Mouse (Mus musculus) urinary bladder, postnatal 25 days (tissue): ENCODE measurements around the gene Acadvl.

ENCODE experiments used
- DNase-seq: peaks from one replicate; pipeline ENCODE4 v3.0.0; 2022; ENCODE audit warnings: low spot score

Acadvl gene

DNA sequence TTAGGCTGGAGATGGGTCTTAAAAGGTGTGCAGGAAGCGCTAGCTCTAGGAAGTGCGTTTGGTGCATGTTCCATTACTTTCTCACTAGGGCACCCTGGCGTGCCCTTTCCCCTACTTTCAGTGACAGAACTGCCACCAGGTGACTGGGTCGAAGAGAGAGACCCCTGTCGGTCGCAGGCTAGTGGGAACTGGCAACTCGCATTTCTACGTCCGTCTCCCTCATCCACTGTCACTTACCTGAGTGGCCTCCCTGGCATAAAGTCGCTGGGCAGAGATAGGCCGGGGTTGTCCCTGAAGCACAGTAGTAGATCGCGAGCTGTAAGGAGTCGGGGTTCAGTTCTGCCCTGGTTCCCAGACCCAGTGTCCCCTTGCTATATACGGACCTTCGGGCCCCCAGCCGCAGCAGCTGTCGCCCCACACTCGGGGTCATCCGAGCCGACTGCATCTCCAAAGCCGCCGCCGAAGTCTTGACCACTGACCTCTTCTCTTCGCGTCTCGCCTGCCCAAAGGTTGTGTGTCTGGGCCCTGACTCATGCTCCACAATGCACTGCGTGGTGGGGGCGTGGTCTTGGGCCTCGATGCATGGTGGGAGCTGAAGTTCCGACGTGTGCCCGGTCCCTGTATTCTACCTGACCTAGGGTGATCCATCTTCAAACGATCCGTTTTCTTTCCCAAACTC lies at the start of gene Acadvl:
Gene Acadvl (minus strand): TSS at position 532 of the 679 bp plus-strand sequence.
- peak; percentile 83 for DNase-seq

DNA sequence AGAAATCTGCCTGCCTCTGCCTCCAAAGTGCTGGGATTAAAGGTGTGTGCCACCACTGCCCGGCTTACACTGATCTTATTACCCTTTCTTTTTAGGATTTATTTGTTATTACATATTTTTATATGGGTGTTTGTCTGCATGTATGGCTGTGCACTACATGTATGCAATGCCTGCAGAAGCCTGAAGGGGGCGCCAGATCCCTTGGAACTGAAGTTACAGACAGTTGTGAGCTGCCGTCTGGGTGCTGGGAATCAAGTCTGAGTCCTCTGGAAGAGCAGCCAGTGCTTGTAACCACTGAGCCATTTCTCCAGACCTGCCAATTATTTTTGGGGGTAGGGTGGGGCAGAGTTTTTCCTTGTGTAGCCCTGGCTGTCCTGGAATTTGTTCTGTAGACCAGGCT lies 47.8 kb upstream of the Acadvl start:
- DNase-seq = no peak

DNA sequence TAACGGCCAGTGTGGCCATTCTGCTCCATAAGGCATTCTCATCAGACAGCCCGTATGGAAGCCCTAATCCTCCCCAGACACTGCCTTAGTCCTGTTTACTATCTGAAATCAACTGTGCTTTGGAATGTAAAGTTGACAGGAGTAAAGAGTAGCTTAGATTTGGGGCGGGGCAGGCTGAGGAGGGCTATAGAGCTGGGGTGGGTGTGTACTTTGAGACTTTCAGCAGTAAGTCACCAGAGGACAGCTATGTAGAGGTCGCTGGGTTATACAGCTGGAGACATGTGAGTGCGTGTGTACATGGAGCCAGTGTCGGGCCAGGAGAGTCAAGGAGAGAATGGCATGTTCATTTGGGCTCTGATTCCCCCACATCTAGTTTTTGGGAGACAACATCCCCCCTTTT lies 44.7 kb upstream of the Acadvl start:
- DNase-seq = no peak

DNA sequence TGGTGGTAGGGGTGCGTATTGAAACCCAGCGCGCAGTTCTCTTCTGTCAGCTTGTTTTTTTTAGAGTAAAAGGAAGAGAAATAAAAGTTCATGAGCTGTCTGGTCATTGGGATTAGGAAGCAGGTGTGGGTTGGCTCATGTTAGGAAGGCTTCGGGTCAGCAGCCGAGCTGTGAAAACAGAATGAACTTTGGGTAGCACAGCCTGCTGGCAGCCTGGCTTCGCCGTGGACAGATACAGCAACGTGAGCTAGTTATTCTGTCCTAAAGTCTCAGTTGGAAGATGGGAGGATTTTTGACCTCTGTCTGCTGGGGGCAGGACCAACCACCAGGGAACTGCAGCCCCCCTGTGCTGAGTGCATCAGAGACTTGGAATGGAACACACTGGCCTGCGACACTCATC lies 42.6 kb upstream of the Acadvl start:
- no peak for DNase-seq

DNA sequence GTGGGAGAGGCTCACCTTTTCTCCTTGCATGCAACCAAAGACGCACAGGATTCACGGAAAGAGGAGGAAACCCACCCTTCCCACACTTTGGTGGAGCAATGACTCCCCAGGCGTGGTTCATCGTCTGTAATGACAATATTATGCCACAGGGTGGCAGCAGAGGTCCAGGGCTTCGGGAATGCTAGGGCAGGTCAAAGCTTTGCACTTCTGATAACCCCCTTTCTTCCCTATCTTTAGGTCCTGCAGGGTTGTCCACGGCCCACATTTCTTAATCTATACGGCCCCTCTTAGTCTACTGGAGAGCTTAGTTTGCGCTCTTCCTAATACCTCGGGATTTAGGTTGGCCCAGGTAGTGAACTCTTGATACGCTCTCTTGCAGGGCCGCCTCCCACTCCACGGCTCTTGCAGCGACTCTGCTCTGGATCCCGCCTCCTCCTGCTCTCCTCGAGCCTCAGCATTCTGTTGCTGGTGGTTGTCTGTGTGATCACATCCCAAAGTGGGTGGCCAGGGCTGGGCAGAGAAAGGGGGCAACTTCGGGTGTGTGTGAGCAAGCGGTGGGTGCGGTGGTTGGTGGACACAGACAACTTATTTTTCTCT lies 40.5 kb upstream of the Acadvl start:
- peak; percentile 78 for DNase-seq

DNA sequence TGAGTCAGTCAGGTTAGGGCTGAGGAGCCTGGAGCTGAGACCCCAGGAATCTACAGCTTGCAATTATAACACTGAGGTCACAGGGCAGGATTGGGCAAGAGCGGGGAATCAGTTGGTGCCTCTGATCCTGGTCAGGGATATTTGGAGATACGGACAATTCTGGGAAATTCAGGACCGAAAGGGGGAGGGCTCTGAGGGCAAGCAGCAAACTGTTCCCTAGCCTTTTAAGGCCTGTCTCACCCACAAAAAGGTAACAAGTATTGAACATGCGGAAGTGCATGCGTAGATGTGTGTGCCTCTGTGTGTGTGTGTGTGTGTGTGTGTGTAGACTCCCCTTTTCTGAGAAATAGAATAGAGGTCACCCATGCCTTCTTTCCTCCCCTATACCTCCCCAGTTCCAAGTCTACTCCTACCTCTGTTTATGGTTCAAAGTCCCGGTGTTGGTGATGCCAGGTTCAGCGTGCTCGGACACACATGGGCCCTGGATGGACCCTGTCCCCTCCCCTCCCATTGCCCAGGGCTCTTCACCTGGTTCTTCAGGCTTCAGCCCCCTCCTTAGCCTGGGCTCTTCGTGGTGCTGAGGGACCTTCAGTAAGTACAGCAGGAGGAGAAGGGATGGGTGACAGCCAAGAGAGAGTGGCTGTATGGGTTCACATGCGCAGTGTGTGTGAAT lies 38.8 kb upstream of the Acadvl start, which contains the start of gene Asgr1:
Gene Asgr1 (plus strand): TSS at position 188 of the 673 bp plus-strand sequence.
- DNase-seq = no peak

DNA sequence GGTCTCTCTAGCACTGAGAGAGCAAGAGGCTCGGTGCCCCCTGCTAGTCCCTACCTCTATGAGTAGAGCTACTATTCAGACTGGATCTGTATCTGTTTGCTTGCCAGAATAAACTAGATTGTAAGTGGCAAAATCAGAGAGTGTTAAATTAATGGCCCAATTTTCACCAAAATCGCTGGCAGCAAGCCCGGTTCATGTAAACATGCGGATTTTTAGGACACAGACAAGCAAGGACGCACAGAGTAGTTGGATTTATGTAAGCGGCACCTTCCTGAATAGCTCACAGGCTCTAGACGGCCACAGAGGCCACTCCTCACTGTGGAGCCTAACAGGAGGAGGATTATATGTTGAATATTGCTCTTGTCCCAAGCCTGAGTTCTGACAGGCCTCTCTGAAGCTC lies 37.9 kb upstream of the Acadvl start:
- no peak for DNase-seq

DNA sequence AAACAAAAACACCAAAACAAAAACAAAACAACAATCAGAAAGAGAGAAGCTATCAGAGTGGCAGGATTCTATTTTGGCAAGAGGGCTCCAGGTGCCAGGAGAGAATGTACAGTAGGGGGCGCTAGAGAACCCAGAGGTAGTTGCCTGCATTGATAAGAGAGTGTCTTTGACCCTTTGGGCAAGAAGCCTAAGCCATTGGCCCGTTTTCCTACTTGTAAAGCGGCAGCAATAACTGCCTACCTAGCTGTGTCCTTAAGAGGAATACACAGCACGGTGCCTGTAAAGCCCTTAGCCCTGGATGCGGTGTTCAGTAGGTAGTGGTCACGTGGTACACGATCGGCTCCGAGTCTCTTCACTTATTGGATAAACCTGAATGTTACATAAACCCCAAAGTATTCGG lies 34.6 kb upstream of the Acadvl start:
- DNase-seq = no peak

DNA sequence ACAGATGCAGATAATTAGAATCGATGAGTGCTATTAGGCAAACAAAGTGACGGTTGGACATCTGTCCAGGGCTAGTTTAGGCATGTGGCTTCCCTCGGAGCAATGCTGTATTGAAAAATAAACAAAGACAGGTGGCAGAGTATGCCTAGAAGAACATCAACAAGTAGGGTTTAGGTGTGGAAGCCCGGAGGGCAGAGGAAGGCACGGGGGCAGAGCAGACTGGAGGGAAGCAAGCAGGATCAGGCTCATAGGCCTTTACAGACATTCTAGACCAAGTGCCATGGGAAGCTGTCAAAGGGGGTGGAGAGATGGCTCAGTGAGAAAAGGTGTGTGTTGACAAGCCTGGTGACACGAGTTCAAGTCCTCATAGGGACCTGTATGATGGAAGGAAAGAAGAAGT lies 34.2 kb upstream of the Acadvl start:
- DNase-seq = no peak

DNA sequence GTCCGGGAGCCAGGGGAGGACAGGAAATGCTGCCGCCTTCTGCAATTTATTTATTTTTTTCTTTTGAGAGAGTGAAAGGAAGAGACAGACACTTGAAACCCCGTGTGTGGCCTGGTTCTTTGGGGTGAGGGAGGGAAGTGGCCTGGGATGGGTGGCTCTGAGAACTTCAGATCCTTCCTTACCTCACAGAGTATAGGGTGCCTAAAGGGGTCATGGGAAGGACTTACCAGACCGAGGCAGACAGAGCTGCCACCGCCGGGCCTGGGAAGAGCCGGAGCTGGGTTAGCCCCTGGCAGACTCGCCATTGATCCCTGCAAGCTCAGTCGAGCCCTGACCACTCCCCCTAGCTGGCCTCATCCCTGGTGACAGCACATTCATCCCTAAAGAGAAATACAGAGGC lies 30.2 kb upstream of the Acadvl start:
- DNase-seq = no peak

DNA sequence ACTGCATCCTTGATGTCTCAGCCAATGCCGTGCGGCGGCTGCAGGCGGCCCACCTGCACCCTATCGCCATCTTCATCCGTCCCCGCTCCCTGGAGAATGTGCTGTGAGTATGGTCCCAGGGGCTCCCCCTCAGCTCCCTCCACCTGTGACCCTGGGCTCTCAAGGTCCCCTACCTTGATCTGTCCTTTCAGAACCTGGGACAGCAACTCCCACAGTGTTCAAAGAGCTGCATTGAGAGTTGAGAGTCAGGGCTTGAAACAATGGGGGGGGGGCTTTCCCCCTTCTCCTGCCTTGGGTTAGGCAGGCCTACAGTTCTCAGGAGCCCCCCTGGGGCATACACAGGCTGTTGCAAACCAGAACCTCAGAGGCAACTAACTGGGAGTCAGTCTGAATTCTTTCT lies 28.5 kb upstream of the Acadvl start:
- no peak for DNase-seq

DNA sequence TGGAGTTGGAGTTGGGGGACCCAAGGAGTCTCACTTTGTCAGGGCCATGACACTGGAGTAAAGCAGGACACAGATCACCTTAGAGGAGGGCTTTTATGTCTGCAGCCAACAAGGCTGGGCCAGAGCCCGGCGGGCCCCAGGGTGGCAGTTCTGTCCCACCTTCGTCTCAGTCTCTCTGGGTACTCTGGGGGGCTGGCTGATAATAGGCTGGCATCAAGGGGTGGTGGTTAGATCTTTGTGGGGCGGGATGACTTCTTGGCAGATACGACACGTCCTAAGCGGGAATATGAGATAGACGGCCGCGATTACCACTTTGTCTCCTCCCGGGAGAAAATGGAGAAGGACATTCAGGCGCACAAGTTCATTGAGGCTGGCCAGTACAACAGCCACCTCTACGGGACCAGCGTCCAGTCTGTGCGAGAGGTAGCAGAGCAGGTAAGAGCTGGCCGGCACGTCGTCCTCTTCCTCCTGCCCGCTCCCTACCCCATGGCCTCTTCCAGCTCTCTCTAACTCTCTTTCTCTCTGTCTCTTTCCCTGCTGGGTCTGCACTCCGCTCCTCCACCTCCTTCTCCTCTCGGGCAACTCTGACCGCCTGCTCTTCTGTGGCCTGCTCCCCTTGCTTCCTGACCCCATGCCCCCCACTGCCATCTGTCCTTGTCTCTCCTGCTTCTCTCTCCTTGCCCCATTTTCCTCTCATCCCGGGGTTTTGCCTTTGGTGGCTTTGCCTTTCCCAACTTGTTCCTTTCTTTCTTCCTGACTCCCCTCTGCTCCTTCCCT lies 27.3 kb upstream of the Acadvl start:
- DNase-seq = no peak

DNA sequence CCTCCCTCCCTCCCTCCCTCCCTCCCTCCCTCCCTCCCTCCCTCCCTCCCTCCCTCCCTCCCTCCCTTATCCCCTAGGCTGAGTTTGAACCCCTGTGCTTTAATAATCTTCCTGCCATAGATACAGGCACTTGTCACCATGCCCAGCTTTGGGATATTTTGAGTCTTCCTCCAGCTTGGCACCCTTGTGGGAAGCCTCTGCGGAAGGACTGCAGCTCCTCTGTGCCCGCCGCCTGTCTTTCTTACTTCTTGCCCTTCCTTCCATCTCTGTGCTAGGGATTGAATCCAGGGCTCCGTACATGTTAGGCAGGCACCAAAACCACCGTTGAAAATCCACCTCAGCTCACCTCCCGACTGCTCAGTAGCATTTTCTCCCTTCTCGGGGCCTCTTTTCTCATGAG lies 25.0 kb upstream of the Acadvl start:
- DNase-seq = no peak

DNA sequence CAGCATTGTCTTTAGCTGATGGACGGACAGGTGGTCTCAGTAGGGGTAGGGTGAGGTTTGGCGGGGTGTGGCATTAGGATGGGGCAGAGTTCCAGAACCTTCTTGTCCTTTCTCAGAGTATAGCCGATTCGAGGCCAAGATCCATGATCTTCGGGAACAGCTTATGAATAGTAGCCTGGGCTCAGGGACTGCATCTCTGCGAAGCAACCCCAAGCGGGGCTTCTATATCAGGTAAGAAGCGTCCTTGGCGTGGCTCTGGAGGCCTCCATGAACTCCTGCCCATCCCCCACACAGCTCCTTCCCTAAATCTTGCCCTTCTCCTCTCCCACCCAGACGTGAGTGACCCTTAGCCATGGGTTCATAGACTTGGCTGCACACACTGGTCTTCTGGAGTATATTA lies 24.4 kb upstream of the Acadvl start:
- DNase-seq = no peak

DNA sequence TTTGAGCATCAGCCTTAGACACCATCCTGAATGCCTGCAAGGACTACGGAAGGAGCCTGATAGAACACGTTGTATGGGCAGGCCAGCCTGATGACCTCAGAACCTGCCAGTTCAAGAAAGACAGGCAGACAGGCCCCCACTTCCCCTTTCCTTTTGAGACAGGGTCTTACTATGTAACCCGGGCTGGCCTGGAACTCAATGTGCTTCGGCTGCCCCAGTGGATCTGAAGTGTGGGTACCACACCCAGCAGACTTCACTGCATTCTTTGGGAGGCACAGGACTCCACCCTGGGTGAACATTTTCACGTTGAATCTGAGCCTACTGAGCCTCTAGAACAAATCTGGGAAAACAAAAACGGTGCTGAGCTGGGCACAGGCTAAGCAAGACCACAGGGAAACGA lies 23.0 kb upstream of the Acadvl start:
- DNase-seq = no peak

DNA sequence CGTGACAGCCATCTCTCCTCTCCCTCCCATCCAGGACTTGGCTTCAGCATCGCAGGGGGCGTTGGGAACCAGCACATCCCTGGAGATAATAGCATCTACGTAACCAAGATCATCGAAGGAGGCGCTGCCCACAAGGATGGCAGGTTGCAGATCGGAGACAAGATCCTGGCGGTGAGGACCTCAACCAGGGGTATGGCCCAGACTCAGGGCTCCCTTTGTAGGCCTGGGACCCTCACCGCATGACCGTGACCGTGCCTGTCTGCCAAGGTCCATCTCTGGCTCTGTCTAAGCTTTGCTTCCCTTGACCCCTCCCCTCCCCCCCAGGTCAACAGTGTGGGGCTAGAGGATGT lies 16.1 kb upstream of the Acadvl start:
- DNase-seq = no peak

DNA sequence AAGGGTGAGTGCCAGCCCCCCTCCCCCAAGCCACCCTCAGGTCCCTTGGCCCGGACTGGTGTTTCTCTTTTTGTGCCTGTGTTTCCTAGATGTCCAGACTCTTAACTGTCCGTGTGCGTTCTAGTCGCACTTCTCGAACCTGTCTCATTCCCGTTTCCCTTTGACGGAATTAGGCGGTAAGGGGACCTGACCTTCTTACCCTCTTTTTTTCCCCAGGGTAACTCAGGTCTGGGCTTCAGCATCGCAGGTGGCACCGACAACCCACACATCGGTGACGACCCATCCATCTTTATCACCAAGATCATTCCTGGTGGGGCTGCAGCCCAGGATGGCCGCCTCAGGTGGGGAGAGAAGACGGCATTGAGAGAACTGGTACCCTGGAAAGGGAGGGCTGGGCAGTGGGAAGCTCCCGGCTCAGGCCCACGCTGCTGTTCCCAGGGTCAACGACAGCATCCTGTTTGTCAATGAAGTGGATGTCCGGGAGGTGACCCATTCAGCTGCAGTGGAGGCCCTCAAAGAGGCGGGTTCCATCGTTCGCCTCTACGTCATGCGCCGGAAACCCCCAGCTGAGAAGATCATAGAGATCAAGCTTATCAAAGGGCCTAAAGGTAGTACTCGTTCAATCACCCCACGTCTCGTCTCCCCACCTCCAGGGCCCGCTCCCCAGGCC lies 15.6 kb upstream of the Acadvl start:
- no peak for DNase-seq

DNA sequence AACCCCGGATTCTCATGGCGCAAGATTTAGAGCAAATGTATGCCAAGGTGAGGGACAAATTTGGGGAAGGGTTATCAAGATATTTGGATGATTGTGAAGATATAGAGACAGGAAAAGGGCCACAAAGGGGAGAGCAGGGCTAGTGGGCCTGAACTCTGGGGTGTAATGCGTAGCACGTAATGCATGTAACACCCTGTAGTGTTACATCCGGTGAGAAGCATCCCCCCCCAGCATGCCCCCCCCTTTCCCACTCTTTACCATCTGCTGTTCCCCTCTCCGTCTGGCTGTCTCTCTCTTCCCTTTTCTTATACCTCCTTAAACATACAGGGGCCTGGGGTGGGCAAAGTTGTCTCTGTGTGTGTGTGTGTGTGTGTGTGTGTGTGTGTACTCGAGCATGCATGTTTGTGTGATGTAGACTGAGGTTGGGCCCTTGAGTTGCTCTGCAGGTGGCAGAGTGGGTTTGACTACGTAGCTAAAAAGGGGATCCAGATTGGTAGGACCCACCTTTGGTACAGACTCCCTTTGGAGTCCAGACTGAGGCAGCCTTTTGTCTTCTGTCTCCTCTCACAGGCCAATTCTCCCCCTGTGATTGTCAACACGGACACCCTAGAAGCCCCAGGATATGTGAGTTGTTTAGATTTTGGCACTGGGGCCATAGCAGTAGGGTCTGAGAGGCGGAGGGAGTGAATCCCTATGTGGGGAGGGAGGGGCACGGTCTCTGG lies 14.8 kb upstream of the Acadvl start:
- DNase-seq = no peak

DNA sequence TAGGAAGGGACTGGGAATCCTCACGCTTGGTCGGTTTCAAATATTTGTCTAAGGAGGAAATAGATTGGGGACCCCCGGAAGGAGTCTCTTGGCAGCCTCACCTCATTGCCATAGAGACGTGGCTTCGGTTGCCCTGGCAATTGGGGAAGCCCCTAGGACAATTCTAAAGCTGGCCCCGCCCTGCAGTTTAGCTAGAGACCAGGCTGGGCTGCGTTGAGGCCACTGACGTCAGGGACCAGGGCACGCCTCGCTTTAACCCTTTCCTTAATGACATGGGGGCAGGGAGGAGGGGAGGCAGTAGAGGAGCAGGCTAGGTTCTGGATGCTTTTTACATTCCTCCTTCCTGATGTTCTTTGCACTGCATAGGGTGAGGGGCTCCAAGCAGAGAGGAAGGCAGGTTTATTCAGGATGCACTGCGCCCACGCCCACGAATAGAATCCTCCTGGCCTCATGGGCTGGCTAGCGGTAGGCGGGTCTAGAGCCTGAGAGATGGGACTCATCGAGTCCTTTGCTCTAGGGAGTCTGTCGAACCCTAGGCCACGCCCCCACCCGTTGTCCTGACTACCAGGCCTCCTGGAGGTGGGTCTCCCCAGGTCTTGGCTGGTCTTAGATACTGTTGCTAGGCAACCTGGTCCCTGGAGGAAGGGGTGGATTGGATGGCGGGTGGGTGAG lies 14.1 kb upstream of the Acadvl start:
- peak; percentile 56 for DNase-seq

DNA sequence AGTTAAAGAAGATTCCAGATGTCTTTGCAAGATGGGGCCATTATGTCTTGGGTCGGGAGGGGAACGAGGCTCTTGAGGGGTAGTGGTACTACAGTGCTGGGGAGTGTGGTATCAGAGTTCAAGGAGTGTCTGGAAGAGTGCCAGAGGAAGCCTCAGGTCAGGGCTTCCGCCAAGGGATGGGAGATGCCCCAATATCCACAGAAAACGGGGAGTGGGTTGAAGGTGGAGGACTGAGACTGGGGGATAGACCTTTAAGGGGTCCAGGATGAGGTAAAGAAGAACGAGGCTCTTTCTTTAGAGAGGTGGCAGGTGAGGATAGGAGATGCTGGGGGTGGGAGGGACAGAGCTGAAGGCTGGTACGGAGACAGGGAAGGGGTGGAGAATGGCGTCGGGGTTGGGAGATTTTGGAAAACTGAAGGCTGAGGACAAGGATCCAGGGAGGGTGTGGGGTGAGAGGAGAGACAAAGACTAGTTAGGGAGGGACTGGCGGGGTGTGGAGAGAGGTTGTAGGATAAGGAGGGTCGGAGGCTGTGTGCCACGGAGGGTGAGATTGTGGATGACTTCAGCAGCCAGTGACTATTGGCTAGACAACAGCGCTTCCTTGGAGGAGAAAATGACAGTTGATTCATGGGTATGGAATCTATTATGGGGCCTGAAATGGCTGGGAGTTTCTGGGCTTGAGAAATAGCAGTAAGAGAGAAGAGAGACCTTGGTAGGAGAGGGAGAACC lies 13.4 kb upstream of the Acadvl start:
- DNase-seq = no peak
